Mouse (Mus musculus): ENCODE measurements around the gene Relb.

Relb gene

GRCm38 (mm10) chr7:19629361-19629734, at the start of gene Relb:
TSS of gene Relb (minus strand) at chr7:19629438.
- peak; percentile 93 for DNase-seq (ENCODE audit: low spot score)

DNA sequence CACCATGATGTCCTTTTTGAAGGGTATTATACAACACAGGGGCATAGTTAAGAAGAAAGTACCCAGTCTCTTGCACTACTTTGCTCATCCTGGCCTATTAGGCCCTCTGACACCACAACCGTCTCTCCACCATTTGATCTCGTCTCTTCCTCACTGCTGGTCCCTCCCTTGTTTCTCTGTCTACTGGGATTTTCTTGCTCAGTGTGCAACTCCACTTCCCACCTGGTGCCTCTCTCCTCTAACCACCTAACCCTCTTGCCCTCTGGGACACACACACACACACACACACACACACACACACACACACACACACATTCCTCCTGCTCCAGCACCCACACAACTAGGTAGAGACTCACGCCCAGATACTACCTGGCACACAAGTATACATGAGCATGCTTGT, 49.7 kb upstream of the Relb start:
- no peak for DNase-seq (ENCODE audit: low spot score)

DNA sequence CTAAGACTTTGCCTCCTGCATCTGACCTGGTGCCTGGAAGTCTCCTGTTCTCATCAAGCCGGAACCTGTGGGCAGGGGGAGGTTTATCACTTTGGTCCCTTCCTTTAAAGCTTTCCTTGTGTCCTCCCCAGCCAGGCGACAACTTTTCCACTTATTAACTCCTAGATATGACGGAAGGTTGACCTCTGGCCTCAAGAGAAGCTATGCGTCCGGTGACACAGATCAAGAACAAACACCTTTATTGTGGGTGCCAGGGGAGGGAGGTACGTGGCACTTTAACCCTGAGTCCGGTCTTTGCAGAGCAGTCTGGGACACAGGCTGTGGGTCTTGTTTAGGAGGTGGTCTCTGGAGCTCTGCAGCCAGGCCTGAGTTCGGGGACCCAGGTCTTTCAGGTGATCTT, 48.6 kb upstream of the Relb start, which contains the start of gene Apoc2:
Gene Apoc2 (minus strand): TSS at position 70 of the 400 bp plus-strand sequence.
- DNase-seq (ENCODE audit: low spot score), result no peak

DNA sequence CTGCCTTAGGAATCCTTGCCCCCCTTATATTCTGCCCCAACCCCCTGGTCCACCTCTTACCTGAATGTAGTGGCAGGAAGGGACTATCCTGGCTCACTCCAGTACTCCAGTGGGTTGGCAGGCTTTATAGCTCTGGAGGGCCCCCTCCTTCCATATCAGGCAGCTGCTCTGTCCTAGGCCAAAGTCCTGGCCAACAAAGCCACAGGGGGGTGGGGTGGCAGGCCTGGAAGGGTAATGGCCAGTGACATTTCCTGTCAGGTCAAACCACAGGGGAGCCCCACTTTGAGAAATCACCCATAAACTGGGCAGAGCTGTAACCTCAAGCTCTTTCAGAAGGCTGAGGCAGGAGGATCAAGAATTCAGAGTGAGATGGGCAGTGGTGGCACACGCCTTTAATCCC, 47.4 kb upstream of the Relb start:
- DNase-seq (ENCODE audit: low spot score), result peak; percentile 76

- no peak for DNase-seq (ENCODE audit: low spot score)
These were observed 46.6 kb upstream of the Relb start for GRCm38 (mm10) chr7:19675824-19676223.

GRCm38 (mm10) chr7:19673083-19673699, 44.0 kb upstream of the Relb start:
- DNase-seq (ENCODE audit: low spot score), result no peak

DNA sequence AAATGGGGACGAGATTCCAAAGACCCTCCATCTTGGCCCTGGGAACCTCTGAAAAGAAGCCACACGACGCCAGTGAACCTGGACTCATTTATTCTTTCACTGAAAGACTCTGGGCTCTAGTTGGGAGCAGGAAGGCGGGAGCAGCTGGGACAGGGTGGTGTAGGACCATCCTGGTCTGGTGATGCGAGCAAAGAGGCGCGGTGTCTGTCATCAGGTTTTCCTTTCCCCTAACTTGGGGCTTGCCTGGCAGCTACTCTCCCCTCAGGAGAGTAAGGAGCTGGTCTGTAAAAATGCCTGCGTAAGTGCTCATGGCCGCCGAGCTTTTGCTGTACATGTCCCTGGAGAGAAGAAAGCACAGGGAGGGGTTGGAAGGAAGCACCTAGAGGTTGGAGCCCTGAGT, 42.3 kb upstream of the Relb start:
- DNase-seq (ENCODE audit: low spot score), result no peak

GRCm38 (mm10) chr7:19668947-19669721, 39.9 kb upstream of the Relb start:
- peak; percentile 84 for DNase-seq (ENCODE audit: low spot score)

DNA sequence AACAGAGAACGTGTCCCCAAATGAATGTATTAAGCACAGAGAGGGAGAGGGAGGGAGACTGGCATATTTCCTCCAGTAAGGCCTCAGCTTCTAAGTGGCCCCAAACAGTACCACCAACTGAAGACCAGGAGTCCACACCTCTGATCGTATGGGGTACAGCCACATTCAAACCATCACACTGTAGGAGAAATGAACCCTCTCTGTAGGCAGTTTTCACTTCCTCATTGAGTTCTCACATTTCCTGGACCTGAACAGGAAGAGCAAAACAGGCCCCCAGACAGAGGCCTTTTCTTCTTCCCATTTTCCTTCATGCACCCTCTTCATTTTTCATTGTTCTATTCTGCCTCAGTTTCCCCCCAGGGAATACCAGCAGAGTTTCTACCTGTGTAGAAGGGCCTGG, 38.2 kb upstream of the Relb start:
- DNase-seq (ENCODE audit: low spot score), result no peak

GRCm38 (mm10) chr7:19666750-19667149, 37.5 kb upstream of the Relb start:
- no peak for DNase-seq (ENCODE audit: low spot score)

GRCm38 (mm10) chr7:19664955-19665841, 36.0 kb upstream of the Relb start, which contains the start of gene Clptm1:
TSS of gene Clptm1 (minus strand) at chr7:19665033.
- DNase-seq (ENCODE audit: low spot score), result peak; percentile 97

- DNase-seq (ENCODE audit: low spot score), result no peak
These were observed 35.3 kb upstream of the Relb start for GRCm38 (mm10) chr7:19664455-19664954.

GRCm38 (mm10) chr7:19663940-19664339, 34.7 kb upstream of the Relb start:
- DNase-seq (ENCODE audit: low spot score), result peak; percentile 37

DNA sequence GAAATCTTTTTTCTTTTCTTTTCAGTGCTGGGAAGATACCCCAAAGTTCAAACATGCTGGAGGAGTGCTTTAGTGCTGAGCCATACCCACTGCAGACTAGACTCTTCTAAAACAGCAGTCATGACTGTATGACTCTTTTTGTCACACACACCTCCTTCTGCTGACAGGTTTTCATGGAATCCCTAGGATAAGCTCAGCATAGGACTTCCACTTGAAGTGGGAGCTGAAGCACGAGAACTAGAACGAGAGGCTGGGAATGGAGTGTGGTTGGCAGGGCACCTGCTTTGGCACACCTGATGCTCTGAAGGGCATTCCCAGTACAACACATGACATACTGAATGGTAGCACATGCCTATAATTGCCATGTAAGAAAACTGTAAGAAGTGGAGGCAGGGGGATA, 23.4 kb upstream of the Relb start:
- no peak for DNase-seq (ENCODE audit: low spot score)

DNA sequence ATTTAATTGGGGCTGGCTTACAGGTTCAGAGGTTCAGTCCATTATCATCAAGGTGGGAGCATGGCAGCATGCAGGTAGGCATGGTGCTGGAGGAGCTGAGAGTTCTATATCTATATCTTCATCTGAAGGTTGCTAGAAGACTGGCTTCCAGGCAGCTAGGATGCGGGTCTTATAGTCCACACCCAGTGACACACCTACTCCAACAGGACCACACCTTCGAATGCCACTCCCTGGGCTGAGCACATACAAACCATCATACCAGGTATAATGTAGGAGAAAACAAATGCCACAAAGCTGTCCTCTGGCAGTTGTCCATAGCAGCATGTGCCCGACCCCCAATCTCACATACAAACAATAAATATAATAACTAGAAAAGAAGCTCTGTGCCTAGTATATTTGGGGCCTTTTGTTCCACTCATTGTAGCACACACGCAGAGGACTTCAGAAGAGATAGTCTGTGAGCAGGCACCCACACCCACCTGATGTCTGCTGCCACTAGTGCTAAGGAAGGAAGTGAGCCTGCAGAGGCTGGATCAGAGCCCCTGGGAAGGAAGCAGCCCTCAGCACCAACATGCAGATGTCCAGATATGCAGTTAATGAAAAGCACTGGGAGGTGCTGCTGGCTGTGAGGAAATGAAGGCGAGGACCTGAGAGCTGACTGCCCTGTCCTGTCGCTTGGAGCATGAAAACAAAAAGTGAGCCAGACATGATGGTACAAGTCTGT, 22.0 kb upstream of the Relb start:
- DNase-seq (ENCODE audit: low spot score), result no peak

DNA sequence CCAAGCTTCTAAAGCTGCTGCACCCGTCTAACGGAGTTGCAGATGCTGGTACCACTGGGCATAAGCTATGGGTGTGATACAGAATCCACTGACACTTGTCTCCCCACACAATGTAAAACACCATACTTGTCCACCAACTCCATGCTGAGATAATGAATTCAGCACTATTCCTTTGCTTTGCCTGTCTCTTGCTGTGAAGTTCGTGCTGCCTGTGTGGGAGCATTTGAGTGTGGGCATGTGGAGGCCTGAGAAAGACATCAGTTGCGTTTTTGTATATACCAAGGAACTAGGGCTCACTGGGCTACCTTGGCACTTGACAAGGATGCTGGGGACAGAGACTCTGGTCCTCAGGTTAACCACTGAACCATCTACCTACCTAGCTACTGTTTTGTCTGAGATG, 12.0 kb upstream of the Relb start:
- no peak for DNase-seq (ENCODE audit: low spot score)

DNA sequence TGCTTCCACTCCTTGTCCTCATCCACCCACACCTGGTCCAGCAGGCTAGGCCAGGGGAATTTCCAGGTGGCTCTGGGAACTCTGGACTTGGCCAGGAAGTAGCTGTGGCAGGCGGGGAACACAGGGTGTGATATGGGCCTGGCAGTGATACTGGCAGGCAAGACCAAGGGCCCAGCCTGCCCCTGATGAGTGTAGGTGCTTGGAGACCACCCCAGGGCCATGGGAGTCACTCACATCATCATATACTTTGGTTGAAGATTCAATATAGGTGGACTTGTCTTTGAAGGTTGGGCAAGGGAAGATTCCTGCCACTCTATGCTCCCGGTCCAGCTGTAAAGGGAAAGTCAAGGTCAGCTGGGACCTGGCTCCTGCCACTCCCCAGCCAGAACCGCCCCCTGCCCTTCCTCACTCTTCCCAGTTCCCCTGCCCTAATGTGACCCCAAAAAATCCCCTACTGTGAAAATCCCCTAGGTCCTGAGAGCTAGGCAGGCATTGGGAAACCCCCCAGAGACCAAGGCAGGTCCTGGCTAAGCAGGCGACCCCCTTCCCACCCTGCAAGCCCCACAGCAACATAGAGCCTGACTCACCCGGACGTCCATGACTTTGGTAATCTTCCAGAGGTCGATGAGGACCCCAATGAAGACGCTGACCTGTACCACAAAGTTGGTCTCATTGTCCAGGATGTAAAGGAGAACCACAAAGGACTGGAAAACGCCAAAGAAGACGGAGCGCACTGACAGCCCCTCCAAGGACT, 6.0 kb upstream of the Relb start:
- no peak for DNase-seq (ENCODE audit: low spot score)

DNA sequence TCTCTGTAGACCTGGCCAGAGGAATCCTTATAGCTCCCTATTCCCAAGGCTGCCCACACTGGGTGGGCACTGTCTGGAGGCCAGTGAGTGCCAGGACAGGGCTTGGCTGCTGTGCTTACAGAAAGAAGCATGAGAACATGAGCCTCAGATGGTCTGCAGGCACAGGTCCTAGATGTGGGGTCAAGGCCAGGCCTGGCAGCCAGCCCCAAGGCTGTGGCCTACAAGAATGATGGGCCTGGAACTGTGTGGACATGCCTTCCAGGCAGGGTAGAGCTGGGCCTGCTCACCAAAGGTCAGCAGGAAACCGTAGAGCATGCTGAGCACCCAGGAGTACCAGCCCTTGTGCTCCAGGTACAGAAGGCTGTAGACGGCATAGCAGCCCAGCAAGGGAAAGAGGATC, 5.4 kb upstream of the Relb start:
- peak; percentile 68 for DNase-seq (ENCODE audit: low spot score)

DNA sequence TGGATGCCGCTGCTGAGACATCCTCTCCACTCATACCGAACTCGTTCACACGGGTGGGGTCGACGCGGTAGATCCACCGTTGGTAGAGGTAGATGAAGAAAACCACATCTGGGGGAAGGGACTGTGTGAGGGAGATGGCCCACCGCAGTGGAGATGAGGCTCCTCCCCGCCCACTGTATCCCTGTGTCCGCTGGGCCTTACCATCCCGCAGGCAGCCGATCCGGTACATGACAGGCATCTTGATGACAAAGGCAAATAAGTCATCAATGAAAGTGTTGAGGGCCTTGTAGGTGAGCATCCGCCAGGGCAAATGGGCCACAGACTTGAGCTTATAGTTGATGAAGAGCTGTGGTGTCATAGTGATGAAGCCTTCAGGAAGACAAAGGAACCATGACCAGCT, 4.6 kb upstream of the Relb start:
- no peak for DNase-seq (ENCODE audit: low spot score)

- DNase-seq (ENCODE audit: low spot score), result no peak
These were observed 4.0 kb upstream of the Relb start for GRCm38 (mm10) chr7:19633197-19633596.

DNA sequence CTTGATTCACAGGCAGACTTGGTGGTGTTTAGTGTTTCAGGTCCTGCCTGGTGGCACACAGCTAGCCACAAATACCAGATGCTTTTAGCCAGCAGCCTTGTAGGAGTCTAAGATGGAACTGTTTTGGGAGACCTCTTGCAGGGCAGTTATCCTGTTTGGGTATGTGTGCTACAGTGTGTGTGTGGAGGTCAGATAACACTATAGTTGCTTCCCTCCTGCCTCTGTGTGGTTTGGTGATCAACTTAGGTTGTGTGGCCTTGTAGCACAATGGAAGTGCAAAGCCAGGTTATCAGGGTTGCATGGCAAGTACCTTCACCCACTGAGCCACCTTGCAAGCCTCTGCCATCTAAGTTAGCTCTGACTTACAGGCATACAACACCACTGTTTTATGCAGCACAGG, 3.5 kb upstream of the Relb start:
- DNase-seq (ENCODE audit: low spot score), result no peak

Data from testis, postnatal 14 days (tissue).